Mouse (Mus musculus): ENCODE results near the gene Pfdn6.

The Pfdn6 gene

DNA sequence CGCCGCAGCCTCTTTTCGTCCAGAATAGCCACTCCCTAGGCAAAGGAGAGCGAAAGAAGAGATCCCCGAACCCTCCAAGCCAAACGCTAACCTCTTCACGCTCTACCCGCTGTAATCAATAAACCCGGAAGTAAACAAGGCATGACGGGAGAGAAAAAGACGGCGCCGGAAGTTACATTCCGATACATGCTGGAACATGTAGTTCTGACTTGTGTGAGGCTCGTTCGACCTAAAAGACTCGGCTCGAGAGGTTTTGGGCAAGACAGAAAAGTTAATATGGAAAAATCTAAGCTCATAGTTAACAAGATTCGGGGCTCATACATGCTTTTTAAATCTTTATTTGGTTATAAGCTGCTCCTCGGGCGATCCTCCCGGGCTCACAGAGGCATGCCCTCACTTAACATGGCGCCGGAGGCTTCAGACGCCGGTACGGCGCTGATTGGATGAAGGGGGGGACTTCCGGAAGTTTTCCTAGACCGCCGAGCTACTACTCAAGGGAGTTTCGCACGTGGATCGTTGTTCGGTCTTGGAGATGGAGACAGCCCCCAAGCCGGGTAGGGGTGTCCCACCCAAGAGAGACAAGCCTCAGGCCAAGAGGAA lies at the start of gene Pfdn6, which contains the start of gene Wdr46:
Pfdn6 (minus strand) TSS at position 138 of the 600 bp plus-strand sequence.
Wdr46 (plus strand) TSS at position 455 of the 600 bp plus-strand sequence.
- DNase-seq (ENCODE audit: low spot score) = peak; percentile 97

DNA sequence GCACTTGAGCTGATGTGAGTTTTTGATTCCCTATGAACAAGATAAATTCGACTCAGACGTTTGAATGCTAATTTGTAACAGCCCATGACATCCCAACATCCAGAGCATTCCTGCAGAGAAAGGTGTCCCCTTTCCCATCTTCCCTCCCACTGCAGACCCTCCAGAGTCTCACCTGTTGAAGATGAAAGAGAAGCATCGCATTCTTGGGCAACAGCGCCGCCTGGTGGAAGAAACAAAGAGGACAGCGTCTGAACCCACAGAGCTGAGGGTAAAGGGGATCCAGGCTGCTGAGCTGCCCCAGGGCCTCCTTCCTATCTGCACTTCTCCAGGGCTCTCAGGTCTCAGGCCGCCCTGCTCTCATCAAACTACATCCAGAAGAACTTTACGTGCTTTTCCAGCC lies 42.0 kb upstream of the Pfdn6 start:
- peak; percentile 77 for DNase-seq (ENCODE audit: low spot score)

DNA sequence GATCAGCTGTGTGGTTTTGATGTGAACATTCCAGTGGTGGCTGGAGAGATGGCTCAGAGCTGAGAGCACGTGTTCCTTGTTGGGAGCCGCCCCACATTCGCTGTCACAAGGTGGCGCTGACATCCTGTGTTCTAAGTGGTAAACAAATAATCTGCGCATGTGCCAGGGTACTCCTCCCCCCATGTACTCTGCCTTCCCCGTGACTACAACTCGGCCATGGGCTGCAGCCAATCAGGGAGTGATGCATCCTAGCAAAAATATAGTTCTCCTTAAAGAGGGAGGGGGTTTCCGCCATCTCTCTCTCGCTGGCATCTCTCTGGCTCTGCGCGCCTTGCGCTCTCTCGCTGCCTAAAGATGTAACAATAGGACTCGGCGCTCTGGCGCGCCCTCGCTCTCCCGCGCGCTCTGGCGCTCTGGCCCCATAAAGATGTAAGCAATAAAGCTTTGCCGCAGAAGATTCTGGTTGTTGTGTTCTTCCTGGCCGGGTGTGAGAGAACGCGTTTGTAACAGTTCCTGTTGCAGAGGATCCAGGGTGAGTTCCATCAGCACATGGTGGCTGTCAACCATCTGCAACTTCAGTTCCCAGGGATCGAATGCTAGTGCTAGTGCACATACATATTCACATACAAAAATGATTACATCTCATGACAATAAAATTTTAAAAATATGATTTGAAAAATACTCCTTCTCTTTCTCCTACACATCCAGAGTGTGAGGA lies 41.2 kb upstream of the Pfdn6 start:
- peak; percentile 97 for DNase-seq (ENCODE audit: low spot score)

GRCm38 (mm10) chr17:33980181-33981035 lies 40.3 kb upstream of the Pfdn6 start:
- DNase-seq (ENCODE audit: low spot score) = no peak

- no peak for DNase-seq (ENCODE audit: low spot score)
These were observed 39.4 kb upstream of the Pfdn6 start for GRCm38 (mm10) chr17:33979512-33980050.

GRCm38 (mm10) chr17:33978631-33979031 lies 38.5 kb upstream of the Pfdn6 start:
- DNase-seq (ENCODE audit: low spot score) = peak; percentile 60

DNA sequence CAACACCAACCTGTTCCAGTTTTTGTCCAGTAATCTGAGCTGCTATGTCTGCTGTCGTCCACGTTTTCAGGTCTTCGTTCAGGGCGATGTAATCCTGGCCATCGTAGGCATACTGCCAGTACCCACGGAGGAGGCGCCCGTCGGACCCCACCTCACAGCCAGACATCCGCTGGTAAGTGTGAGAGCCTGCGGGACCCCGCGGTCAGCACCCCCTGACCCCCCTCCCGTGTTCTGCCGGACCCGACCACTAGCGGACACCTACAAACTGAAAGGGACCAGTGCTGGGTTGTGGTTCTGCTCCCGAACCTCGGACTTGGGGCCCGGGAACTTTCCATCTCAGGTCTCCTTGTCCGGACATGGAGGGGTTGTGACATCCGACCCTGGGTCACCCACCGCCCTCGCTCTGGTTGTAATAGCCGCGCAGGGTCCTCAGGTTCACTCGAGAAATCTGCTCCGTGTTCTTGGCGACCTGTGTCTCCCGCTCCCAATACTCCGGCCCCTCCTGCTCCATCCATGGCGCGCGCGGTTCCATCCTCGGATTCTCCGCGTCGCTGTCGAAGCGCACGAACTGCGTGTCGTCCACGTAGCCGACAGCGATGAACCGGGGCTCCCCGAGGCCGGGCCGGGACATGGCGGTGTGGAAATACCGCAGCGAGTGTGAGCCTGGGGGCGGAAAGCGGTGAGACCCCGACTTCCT lies 37.9 kb upstream of the Pfdn6 start:
- no peak for DNase-seq (ENCODE audit: low spot score)

DNA sequence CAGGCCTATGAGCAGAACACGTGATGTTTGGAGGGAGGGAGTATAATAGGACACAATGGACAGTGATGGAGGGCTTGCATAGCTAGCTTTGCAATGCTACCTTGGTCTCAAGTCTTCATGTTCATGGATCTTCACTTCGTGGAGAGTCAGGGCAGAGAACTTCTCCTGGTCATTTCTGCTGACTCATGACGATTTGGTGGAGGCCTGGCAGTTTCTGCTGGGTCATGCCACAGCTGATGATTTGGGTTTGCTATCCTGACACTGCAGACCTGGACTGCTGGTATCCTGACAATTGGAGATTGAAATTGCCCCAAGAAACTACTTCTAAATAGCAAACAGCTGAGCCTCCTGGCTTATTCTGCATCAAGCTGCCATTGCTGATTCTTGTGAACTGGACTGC lies 33.4 kb upstream of the Pfdn6 start:
- no peak for DNase-seq (ENCODE audit: low spot score)

DNA sequence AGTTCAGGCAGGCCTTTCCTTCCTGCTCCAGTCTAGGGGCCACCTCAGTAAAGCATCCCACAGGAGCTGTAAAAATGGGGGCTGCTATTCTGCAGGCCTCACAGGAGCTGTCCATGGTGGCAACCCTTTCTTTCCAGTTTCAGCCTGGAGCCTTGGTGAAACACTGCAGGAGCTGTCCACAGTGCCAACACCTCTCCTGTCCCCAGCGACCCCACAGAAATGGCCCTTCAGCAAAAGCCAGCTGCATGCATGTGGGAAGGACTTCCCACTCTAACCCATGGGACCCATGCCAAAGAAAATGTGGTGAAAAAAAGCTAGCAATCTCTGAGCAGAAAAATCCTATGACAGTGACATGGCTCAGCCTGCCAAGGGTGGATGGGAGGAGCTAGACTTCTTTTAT lies 32.5 kb upstream of the Pfdn6 start:
- peak; percentile 71 for DNase-seq (ENCODE audit: low spot score)

- no peak for DNase-seq (ENCODE audit: low spot score)
These were observed 29.3 kb upstream of the Pfdn6 start for GRCm38 (mm10) chr17:33969394-33969793.

- peak; percentile 64 for DNase-seq (ENCODE audit: low spot score)
These were observed 28.8 kb upstream of the Pfdn6 start for GRCm38 (mm10) chr17:33968927-33969326.

- DNase-seq (ENCODE audit: low spot score) = peak; percentile 92
These were observed 28.3 kb upstream of the Pfdn6 start for GRCm38 (mm10) chr17:33968489-33968888.

DNA sequence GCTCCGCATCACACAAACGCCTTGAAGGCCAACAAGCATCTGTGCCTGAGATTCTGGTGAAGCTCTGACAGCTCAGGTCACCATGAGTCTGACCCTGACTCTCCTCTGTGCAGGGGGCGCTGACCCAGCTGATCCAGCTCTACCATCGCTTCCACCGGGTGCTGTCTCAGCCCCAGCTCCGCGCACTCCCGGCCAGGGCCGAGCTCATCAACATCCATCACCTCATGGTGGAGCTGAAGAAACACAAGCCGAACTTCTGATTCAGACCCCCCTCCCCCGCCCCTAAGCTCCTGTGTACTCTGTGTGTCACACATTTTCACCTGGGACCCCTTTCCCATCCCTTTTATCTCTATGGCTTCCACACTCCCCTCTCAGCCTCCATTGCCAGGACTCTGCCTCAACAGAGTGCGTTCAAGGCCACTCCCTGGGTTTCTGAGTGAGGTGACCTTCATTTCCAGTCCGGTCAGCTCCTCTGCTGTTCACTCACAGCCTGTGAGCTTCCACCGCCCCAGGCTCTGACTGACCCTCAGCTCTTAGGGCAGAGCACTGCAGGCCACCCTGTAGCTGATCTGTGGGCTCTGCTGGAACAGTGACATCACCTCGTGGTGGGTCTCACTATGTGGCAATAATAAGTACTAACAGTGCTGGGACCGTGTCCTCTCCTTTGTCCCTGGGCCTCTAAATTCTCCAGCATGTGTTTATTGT lies 25.9 kb upstream of the Pfdn6 start:
- no peak for DNase-seq (ENCODE audit: low spot score)

DNA sequence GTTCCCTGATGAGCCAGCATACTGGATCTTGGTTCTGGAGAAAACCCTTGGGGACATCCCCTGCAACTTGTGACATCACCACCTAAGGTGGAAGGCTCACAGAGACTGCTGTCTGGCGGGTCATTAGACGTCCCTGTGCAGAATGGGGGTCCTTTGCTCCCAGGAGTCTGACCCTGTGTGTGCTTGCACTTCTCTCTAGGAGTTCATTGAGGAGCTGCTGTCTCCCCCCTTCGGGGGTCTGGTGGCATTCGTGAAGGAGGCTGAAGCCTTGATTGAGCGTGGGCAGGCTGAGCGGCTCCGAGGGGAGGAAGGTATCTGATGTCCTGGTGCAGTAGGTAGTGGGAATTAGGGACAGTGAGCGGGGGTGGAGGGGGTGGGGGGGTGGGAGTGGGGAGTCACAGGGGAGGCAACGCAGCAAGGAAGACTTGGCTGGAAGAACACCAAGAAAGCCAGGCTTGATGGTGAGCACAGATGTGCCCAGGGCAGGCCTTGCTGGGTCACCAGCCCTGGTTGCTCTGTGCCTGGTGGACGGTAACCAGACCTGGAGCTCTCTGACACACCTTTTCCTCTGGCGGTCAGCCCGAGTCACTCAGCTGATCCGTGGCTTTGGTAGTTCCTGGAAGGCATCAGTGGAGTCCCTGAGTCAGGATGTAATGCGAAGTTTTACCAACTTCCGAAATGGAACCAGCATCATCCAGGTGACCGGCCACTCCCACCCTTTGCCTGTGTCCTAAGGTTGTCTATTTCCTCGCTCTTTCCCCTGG lies 25.1 kb upstream of the Pfdn6 start:
- no peak for DNase-seq (ENCODE audit: low spot score)

DNA sequence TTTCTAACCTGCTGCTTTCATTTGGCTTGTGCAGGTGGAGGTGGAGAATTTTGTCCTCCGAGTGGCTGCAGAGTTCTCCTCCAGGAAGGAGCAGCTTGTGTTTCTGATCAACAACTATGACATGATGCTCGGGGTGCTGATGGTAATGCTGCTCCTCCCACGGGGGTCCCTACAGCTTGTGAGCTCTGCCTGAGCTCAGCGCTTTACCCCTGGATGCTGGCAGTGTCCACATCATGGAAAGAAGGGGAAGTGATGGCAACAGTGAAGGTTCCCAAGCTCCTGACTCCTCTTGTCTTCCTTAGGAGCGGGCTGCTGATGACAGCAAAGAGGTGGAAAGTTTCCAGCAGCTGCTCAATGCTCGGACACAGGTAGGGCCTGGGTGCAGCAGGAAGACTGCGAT lies 22.7 kb upstream of the Pfdn6 start:
- DNase-seq (ENCODE audit: low spot score) = no peak

- no peak for DNase-seq (ENCODE audit: low spot score)
These were observed 19.8 kb upstream of the Pfdn6 start for GRCm38 (mm10) chr17:33959948-33960347.

DNA sequence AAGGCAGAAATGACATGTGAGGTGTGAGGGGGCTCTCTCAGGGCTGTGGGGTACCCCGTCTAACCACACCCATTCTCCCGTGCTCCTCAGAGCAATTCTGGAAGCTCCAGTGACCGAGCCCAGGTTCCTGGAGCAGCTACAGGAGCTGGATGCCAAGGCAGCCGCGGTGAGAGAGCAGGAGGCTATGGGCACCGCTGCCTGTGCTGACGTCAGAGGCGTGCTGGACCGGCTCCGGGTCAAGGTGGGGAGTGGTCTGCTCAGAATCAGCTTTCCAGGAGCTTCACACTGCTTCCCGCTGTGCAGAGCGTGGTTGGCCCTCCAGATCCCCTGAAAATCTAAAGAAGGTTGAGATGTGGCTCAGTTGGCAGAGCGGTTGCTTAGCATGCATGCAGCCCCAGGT lies 19.0 kb upstream of the Pfdn6 start:
- no peak for DNase-seq (ENCODE audit: low spot score)

DNA sequence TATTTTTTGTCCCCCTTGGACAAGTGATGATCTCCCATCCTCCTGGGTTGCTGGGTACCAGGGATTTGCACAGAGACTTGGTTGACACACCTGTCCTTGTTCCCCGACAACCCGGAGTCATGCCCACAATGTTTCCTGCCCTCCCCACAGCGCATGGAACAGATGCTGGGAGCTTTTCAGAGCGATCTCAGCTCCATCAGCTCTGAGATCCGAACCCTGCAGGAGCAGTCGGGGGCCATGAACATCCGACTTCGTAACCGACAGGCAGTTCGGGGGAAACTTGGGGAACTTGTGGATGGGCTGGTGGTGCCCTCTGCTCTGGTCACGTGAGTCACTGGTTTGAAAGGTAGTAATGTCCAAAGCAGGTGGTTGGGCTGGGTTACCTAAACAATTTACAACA lies 18.3 kb upstream of the Pfdn6 start:
- DNase-seq (ENCODE audit: low spot score) = no peak

DNA sequence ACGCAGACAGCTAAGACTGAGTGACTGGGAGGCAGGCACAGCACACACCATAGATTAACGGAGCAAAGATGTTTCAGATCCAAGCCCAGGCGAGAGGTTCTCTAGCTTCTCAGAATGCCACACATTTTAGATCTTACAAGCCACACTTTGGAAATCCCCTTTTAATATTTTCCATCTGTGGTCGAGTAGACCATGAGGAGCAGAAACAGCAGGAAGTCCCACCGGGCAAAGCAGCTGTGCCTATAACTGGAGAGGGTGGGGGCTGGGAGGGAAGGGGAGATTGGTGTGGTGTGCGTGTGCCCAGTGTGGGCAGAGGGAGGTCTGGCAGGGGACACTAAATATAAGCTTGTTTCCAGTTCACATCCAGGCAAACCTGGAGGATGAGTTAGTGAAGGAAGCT lies 17.4 kb upstream of the Pfdn6 start:
- no peak for DNase-seq (ENCODE audit: low spot score)

- no peak for DNase-seq (ENCODE audit: low spot score)
These were observed 16.2 kb upstream of the Pfdn6 start for GRCm38 (mm10) chr17:33956336-33956735.
